Mouse (Mus musculus): Measurements from ENCODE around the gene Tspan14.

- TF ChIP-seq CTCF (conservative IDR thresholded peaks at IDR 0.05; ENCODE audit: low read length) (no peak), POU5F1 (IDR thresholded peaks at IDR 0.05; ENCODE audit: borderline replicate concordance, low read length) (no peak)
Measured at GRCm38 (mm10) chr14:40893196-40893595, 73.4 kb downstream of the Tspan14 start, which contains the start of gene Sh2d4b.
